Mouse (Mus musculus): ENCODE results near the gene Specc1.

The Specc1 gene

DNA sequence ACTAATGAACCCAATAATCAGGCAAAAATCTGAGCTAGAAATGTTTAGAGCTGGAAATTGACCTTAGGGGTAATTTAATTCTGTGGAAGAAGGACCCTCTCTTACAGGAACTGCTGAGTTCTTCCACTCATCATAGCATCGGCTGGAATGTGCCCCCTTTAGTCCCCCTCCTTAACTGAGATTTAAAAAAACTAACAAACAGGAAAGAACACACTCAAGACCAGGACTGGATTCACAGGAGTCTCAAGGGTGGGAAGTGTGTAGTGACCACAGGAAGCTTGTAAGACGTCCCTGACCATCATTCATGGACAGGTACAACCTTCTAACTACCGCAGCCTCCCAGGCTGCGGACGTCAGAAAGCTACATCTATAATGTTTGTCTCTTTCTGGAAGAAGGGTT is 314.3 kb downstream of the Specc1 start:
- ATAC-seq (ENCODE audit: insufficient number of reproducible peaks, low FRiP score, low TSS enrichment) = no peak

Measured in cerebellum, adult (tissue).